Mouse (Mus musculus) cerebellum, postnatal 10 days (tissue): Measurements from ENCODE around the gene Gdf15.

Experiments
- DNase-seq, 2 experiments: peaks; one replicate each; pipeline ENCODE4 v3.0.0; 2021; ENCODE audit warnings: mixed read lengths in 2 of 2

Gene Gdf15

DNA sequence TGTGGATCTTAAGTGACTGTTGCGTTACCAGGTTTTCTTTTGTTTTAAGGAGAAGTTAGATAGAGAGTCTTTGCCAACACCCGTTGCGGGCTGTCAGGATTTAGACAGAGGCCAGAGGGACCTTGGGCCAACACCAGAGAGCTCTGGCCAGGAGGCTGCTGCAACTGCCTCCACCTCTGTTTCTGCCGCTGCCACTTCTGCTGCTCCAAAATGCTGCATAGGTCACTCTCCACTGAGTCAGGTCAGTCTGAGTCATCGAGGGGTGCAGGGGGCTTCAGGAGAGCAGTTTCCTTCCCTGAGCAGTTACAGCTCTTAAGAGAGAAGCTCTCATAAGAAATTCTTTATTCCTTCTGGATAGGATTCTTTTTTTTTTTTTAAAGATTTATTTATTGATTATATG, 5.2 kb downstream of the Gdf15 start:
- no peak for DNase-seq

DNA sequence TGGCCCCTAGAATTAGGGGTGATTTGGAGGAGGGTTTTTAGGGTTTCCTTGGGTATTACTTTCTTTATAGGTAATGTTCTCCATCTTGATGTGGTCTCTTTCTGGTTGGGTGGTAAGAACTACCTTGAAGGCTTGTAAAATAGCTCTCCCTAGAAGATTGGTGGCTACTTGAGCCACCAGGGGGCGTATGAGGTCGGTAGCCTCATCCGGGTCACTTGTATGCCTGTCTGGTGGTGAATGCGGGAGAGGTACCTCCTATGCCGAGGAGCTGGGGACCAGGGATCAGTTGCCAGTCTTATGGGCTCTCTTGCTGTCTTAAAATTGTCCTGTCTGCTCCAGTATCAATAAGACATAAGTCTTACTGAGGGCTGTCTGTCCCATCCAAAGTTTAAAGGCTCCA, 7.2 kb downstream of the Gdf15 start:
- peak; percentile 60 to 70 for DNase-seq

DNA sequence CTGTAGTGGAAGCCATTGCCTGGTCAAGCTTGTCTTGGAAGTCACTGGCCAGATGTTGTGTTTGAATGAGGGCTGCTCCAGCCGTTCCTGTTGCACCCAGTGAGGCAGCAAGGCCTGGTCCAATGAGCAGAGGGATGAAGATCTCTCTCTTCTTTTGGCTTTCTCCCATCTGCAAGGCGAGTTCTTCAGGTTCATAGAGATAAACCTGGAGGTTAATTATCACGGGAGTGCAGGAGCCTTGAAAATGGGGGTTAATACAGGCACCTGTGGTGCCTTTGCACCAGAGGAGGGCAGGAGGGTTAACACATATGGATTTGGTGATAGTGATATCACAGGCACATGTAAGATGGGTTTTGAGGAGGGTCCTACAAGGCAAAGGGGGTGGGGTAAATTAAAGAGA, 10.0 kb downstream of the Gdf15 start:
- no peak for DNase-seq

DNA sequence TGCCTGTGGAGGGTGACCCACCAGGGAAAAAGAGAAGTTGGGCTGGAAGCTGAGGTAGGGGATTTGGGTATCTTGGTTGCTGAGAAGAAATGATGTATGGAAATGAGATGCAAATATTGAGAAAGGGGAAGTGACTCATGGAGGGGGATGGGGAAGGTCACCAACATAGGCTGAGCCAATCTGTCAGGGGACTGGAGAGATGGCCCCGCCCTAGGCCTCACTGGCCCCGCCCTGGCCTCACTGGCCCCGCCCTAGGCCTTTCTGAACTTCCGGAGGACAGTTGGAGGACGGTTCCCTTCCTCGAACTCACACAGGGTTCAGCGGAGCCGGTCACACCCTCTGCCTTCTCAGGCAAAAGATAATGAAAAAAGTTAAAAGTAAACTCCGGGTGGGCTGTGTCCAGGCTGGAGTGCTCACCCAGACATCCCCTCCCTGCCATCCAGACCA, 13.3 kb downstream of the Gdf15 start:
- DNase-seq = peak in 1 of 2 experiments; percentile 22

DNA sequence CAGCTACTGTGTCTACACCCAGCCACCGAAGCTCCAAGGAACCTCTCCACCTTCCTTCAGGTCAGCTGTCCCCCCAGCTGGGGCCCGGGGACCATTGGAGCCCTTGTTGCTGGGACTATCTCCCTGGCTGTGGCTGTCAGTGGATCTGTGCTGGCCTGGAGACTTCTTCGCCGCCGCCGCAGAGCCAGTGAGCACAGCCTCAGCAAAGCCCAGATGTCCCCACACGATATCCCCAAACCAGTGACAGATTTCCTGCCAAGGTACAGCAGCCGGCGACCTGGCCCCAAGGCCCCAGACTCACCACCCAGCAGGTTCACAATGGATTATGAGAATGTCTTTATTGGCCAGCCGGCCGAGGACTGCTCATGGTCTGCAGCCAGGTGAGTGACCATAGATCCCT, 14.3 kb downstream of the Gdf15 start:
- peak in 1 of 2 experiments; percentile 5 for DNase-seq

DNA sequence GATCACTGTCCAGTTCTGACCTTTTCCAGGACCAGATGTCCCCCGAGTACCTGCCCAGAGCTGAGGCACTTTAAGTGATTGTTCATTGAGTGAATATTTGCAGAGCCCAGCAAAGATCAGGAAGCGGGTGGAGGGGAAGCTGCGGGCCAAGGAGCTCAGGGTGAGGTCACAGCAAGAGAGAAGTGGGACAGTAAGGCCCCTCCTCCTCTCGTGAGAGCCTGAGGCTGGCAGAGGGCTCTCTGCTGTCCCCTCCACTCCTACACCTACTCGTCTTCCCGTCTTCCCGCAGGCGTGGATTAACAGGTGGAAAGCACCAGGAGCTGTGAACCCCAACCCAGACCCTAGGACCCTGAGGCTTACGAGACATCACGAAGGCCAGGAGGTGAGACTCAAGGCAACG, 15.6 kb downstream of the Gdf15 start:
- peak in 1 of 2 experiments; percentile 3 for DNase-seq

DNA sequence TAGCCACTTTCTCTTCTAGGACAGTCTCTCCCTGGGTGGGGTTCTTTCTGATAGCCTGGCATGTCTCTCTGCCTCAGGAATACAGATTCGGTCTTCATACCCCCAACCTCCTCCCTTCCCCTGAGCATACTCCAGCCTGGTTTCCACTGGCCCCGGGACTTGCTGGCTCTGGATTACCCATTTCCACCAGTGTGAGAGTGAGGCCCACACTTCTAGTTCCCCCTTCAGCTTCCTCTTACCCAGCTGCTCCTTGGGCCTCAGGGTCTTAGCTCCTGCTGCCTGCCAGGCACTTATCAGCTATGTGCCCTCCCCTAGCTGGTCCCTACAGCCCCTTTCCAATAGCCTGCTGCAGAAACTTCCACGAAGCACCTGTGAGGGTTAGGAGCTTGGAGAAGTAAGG, 16.4 kb downstream of the Gdf15 start, which contains the start of gene Lrrc25:
Gene Lrrc25 (plus strand): TSS at position 262 of the 400 bp plus-strand sequence.
- no peak for DNase-seq

DNA sequence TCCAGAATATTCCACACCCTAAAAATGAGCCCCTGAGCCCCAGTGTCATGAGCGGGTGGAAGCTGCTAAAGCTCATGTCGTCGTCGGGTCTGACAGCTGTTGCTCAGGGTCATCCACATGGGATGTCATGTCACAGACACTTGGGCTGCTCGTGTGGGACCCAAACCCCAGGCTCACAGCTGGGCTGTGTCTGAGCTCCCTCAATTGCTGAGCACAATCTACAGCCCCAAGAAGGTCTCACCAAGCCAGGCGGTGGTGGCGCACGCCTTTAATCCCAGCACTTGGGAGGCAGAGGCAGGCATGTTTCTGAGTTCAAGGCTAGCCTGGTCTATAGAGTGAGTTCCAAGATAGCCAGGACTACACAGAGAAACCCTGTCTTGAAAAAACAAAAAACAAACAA, 17.0 kb downstream of the Gdf15 start:
- DNase-seq = no peak

DNA sequence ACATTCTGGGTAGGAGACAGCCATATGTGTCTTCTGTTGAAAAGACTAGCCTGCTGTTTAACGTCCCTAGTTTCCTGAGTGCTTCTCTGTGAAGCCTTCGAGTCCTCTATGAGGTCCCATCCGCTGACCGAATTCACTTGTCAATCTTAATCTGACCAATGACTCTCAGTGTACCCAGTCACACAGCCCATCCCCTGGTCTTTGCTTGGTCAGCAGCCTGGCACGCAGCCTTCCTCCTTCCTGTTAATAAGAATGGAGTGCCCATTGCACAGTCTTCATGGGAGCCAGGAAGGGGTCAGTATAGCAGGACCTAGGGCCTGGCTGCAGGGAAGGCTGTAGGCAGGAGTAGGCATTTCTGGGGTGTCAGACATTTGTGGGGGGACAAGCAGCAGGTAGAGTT, 17.8 kb downstream of the Gdf15 start:
- DNase-seq = peak in 1 of 2 experiments; percentile 9

DNA sequence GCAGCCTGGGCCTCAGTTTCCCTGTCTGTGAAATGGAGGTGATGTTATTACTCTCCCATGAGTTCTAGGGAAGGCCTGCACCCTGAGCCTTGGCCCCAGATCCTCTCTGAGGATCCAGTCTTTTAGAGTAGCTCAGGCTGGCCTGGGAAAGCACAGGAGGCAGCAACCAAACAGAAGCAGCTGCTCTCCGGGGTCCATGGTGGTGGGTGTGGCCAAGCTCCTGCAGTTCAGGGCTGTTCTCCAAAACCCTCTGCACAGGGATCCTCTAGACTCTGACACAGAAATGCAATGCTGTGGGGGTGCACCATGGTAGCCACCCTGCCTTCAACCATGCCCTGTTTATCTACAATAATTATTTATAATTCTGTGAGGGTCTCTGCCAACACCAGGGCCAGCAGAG, 18.5 kb downstream of the Gdf15 start:
- peak in 1 of 2 experiments; percentile 10 for DNase-seq

DNA sequence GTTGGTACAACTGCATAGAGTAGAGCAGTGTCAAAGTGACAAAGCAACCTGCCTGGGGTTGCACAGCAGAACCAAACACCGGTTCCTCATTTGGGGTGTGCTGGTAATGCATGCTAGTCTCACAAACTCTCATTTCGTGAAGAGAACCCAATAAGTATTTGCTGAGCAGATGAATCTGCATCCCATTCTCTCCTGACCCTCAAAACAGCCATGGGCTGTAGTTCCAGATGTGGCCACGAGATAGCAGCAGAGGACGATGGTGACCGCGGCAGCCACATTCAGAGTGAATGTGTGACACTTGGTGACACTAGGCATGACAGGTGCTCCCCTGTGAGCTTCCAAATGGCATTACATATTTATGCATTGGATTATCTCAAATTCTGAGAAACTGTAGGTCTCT, 20.4 kb downstream of the Gdf15 start:
- peak; percentile 93 to 94 for DNase-seq

DNA sequence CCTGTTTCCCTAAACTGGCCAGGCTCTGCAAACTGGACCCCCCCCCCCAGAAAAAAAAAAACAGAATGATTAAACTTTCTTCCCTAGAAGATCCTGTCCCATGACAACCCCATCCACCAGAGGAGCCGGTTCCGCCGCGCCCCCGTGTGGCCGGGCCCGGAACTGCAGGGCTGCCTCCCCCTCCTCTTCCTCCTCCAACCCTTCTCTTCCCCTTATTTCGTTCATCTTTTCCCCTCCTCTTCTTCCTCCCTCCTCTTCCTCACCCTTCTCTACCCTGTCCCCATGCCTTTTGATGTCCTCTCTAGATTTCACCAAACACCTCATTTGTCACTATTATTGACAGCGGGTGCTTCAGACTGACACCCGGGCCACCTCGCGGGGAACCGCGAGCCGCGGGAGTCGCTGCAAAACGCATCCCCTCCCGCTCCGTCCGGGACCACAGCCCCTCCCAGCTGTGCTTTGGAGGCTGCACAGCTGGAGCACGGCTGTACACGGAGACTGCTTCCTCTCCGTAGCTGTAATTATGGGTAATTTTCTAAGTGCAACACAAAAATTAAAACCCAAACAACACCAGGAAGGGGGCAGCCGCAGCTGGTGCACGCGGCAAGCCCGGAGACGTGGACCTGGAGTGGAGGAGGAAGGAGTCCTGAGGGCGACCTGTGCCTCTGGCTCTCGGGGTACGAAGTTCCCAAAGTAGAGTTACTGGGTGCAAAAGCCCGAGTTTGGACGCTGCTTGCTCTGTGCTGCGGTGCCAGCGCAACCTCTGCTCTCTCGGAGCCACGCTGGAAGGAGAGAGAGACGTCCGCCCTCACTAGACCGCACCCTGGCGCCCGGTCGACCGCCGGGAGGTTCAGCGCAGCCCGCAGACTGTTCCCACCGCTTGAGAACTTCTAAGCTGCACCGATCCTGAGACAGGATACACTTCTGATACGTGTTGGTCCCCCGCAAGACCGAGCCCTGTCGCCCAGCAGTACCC, 21.2 kb downstream of the Gdf15 start:
- peak; percentile 90 to 94 for DNase-seq

DNA sequence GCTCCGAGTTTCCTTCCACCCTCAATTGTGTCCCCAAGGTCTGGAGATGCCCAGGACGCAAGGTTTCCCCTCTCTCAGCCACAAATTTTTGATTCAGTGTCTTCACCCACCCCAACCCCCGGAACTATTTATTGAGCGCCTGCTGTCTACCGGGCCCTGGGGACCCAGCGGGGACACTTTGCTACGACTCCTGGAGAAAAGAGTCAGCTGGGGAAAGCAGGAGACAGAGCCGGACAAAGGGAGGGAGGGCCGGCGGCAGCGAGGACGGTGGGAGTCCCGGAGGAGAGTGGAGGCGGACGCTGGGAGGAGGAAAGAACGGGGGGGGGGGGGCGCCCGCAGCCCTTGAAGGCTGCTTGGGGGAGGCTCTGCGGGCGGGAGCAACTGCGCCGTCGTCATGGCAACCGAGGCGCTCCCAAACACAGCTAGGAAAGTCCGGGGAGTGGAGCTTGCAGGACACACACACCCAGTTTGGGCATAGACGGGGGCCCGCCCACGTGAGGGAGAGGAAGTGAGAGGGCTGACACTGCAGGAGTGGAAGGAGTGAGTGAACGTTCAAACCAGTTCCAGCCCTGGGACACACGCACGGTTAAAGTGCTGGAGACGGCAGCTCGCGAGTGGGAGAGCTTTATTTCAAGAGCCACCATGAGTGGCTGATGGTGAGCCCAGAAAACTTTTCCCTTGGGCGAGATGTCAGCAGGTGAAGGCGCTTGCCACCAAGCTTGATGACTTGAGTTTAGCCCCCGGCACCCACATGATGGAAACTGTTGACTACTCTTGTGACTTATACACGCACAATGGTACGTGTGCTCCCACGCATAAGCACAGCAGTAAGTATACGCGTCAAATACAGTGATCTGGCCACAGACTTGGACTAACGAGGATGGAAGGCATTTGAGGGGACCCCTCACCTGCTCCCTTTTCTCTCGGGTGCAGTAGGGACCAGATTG, 22.1 kb downstream of the Gdf15 start:
- peak; percentile 60 to 67 for DNase-seq

DNA sequence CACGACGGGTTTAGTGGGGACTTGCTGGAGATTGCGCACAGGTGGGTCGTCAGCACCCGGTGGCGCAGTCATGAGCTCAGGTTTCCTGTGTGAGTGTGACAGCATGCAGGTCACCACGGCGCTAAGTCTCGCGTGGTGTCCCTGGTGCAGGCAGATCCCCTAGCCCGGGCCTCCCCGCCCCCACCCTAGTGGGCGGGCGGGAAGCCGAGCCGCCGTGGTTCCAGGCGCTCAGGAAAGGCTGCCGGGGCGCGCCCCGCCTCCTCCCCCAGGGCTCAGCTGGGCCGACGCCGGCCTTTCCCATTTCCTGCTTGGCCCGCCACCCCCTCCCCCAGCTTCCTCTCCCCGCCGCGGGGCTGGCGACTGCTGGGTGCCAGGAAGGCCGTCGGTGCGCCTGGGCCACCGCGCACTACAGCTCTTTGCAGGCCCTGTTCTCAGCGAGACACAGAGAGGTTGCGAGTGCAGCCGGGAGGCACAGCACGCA, 22.8 kb downstream of the Gdf15 start:
- DNase-seq = peak; percentile 67 to 73

DNA sequence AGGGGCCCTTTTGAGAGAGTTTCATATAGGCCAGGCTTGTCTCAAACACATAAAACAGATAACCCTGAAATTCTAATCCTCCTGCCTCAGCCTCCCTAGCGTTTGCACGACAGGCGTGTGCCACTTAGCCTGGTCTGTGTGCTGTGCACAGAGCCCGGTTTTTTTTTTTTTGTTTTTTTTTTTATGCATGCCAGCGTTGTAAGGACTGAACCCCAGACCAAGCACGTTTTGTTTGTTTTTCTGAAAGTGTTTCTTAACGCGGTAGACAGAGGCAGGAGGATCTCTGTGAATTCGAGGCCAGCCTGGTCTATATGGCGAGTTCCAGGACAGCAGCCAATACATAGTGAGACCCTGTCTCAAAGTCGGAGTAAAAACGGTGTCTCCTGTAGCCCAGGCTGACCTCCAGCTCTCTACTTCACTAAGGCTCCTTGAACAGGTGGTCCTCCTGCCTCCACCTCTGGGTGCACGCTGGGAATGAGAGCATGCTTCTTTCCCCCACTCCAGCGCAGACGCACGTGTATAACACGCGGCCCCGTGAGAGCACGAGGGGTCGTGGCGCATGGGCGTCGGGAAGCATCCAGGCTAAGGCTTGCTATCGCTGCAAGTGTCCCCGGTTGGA, 23.4 kb downstream of the Gdf15 start, which contains the start of gene Ssbp4:
Gene Ssbp4 (minus strand): TSS at position 124 of the 619 bp plus-strand sequence.
- DNase-seq = no peak

DNA sequence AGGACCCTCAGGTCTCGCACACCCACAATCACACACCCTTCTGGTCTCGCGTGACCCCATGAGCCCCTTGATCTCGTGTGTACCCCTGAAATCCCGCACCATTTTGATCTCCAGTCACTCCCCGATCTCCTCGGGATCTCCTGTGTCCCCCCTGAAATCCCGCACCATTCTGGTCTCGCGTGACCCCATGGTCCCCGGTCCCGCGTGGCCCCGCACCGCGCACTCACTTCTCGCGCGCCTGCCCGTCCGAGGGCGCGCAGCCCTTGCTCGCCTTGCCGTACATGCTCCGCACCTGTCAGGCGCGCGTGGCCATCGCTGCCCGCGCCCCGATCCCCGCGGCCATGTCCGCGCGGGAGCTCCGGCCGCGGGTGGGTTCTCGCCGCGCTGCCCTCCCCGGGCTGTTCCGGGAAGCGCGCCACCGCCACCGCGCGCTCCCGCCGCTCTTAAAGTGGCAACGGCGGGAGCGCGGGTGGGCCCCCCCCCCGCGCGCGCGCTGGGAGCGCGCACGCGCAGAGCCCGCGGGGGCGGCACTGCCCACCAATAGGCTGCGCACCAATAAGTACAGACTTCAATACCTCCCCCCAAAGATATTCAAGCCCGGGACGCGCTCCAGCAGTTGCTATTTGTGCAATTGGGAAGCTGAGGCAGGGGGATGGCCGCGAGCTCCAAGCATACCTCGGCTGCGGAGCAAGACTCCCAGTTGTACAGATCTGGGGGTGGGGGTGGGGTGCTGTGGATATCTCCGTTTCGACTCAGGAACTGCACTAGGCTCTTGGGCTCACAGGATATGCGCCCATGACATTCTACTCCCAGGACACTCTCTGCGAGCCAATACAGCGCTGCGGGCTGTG, 24.1 kb downstream of the Gdf15 start:
- peak; percentile 77 to 83 for DNase-seq

DNA sequence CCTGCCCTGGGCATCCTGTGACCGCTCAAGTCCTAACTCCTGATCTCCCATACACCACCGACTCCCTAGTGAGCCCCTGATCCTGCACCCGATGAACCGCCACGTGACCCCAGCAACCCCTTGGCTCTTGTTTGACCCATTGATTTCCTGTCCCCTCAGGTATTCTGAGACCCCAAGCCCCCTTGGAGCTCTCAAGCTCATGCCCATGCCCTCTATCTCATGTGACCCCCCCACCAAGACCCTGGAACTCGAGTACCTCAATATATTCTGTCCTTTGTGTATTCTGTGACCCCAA, 24.7 kb downstream of the Gdf15 start:
- peak in 1 of 2 experiments; percentile 30 for DNase-seq

DNA sequence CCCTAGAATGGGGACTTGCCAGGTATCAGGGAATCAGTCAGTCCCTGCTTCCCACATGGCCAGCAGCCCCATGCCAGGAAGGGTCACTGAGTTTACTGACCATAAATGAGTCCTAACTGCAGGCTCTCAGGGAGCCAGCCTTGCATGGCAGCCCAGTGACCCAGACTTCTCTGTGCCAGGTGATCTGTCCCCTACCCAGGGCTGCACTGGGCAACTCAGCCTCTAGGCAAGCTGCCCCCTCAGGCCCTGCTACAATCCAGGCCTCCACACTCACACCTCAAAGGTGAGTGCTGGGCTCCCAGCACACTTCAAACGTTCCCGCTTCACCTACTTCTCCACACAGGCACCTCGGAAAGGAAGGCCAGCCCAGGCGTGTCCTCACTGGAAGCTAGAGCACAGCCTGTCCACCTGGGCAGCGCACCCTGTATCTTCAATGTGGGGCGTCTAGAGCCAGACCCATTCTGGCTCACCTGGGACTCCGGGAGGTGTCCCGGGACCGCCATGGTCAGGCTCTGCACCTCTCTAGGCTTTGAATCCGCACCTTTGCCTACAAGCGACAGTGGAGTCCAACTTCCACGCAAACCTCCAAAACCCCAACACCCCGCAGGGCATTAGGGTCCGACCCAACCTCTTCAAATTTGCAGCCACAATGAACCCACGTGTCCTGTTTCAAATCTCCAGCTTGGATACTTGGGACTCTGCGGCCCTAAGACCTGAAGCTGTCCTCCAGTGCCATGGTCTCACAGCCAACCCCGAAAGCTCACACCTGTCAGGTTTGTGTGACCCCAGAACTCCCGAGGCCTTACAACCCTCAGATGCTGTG, 25.3 kb downstream of the Gdf15 start:
- peak; percentile 16 to 18 for DNase-seq

DNA sequence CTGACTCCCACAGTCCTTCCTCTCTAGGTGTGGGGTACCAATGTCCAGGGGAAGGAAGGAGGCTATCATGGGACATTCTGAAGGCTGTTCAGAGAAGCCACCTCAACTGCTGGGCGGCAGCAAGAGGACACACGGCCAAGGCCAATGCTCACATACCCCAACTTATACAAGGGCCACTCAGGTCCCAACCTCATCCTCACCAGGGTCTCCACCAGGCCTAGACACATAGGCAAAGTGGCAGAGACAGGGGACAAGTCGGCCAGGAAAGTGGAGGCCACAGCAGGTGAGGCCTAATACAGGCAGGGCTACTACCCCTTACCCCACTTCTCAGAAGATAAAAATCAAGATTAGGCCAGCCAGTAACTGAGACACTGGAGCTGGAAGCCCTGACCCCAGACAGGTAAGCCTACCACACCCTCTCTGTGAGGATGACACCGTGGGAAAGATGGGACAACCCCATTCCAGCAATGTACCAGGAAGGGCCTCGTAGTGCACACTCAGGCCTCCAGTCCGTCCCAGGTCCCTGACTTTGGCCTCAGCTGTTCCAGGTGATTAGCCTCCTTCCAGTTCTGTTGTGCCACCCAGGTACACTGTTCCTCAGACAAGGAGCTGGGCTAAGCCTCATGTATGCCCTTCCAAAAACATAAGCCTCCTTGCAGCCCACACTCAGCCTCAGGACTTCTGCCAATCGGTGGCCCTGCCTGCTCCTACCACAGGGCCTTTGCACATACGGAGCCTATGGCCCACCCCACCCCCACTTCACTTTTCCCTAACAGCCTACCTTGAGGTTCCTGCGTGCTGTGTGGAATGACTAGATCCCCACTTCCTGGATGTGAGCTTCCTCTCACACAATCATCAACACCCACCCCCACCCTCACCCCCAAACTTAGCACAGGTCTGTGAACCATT, 26.1 kb downstream of the Gdf15 start:
- peak; percentile 20 to 29 for DNase-seq

DNA sequence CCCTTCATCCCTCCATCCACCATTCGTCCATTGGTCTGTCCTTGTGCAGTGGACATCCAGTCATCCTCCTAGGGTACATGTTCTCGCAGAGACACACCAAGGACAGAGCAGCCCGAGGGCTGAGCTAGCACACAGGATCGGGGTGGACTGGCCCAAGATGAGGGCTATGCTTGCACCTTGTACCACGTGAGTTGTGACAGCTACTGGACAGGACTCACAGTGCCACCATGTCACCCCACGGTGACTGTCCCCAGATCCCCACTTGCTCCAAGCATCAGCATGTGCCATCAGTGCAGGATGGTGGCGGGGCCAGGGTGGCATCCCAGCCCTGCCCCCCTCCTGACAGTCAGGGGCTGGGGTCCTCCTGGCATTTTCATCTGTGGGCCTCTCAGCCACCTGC, 27.7 kb downstream of the Gdf15 start:
- DNase-seq = no peak
